Mouse (Mus musculus) macrophage (primary cell): ENCODE results near the gene Krr1. TPM values are rescaled to one million over a fixed set of nuclear protein-coding genes. Genes with fewer than 3 reads are reported as not detected.

Source experiments
- H3K27ac ChIP-seq: fragments of 350-480 bp; formaldehyde crosslinking; 2 replicates; pipeline ENCODE4 v1.9.0; 2021
- H3K36me3 ChIP-seq: fragments of 350-480 bp; formaldehyde crosslinking; 2 replicates; pipeline ENCODE4 v1.9.0; 2021; ENCODE audit errors: inconsistent target
- H3K4me3 ChIP-seq: fragments of 350-480 bp; formaldehyde crosslinking; 2 replicates; pipeline ENCODE4 v1.9.0; 2021; ENCODE audit errors: inconsistent target
- H3K79me2 ChIP-seq: fragments of 350-480 bp; formaldehyde crosslinking; 2 replicates; pipeline ENCODE4 v1.9.0; 2021; ENCODE audit errors: inconsistent target
- WGBS: methylation state at CpG from one replicate; pipeline ENCODE4 v1.1.7; 2026; ENCODE audit warnings: inconsistent platforms; ENCODE audit not compliant: missing documents; 5-methylcytosine and 5-hydroxymethylcytosine counted together
- polyA plus RNA-seq: library from polyadenylated mRNA; stranded (reverse); fragments of 250-400 nt; gene quantifications from 3 replicates; pipeline ENCODE4 v1.2.4, GENCODE M21; 2018; ENCODE audit warnings: inconsistent platforms

The Krr1 gene
- polyA plus RNA-seq, 1 experiment from 2014 or later = 17.3 TPM

DNA sequence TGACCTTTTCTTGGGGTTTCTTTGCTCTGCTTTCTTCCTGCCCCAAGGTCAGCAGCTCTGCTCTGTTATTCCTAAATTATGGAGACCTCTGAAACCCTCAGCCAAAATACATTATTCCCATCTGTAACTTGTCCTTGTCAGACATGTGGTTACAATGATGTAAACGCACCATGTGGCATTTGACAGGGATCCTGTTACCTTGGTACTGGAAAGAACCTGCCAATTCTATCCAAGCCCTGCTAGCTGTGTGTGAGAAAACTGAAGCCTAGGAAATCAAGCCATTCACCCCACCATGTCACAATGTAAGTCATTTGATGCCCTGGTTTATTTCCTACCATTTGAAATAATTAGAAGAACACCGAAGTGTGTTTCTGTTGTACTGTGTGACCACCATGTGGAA, 16.6 kb upstream of the Krr1 start:
- Histone ChIP-seq H3K36me3 (no peaks in the 10 kb centered on the region), H3K4me3 (no peak overlapping the region), H3K79me2 (no peaks in the 10 kb centered on the region), H3K27ac (no peak overlapping the region)
- 80% methylated on average over 2 of the region's 2 CpGs for WGBS

DNA sequence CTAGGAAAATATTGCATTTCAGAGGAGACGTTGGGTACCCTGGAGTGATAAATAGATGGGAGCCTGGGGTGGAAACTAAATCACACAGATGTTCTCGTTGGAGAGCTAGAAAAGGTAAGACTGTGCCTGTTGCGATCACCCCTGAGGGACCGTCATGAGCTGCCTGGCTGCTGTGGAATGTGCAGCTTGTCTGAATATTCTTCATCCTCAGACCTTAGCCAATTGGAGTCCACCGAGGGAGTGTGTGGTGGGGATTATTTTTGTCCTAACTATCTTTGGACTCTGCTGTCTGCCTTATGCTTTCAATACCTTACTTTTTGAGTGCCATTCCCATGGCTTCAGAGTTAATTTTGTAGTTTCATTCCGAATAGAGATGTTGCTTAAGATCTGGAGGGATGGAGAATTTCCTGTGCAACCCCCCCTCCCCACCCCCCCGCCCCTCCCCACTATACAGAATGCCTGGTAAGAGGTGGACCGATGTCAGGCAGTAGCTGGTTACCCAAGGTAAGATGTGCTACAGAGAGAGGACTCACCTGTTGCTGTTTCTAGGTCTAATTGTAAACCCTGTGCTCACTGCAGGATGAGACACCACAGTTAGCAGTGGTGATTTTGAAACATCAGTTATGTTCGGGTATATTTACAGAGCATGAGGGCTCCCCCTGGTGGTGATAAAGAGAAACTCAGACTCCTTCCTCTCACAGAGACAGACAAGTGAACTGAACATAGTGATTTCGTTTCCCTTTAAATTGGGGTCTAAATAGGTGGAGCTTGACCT, 15.0 kb upstream of the Krr1 start:
- Histone ChIP-seq H3K36me3 (no peaks in the 10 kb centered on the region), H3K79me2 (no peaks in the 10 kb centered on the region), H3K27ac (no peak overlapping the region), H3K4me3 (no peak overlapping the region)
- WGBS = 63% methylated on average over 10 of the region's 10 CpGs

DNA sequence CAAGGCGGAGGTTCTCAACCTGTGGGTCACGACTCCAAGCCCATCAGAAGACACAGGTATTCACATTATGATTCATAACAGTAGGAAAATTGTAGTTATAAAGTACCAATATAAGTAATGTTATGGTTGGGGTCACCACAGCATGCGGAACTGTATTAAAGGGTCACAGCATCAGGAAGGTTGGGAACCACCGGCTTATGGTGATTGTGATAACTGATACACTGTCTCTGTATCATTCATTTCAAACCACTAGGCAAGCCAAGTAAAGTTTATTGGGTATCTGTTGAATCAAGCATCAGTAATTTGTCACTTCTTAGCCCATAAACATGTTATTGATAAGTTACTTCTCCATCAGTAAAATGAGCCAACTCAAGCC, 14.4 kb upstream of the Krr1 start:
- H3K79me2 ChIP-seq = no peaks in the 10 kb centered on the region

DNA sequence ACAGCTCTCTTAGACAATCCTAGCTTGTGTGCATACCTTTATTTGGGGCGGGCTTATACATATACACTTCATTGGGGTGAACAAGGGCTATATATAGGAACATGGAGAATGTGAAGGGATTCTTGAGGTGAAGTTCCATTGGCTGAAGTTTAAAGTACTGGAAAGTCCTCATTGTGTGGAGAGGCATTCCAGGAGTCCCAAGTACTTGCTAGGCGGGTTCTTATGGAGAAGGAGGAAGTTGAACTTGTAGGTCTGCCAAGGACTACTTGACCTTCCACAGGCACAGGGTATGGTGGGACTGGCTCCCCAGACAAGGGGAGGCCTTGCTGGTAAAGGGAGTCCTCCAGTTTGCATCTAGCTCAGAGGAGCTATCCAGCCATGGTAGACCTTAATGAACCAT, 13.1 kb upstream of the Krr1 start:
- no peaks in the 10 kb centered on the region for H3K36me3 ChIP-seq
- H3K79me2 ChIP-seq = no peaks in the 10 kb centered on the region
- no peak overlapping the region for H3K4me3 ChIP-seq
- H3K27ac ChIP-seq = no peak overlapping the region
- 55% methylated on average over 2 of the region's 2 CpGs for WGBS

More for the DNA sequence above, 14.4 kb upstream of the Krr1 start:
- Histone ChIP-seq H3K36me3 (no peaks in the 10 kb centered on the region), H3K4me3 (no peak overlapping the region), H3K27ac (no peak overlapping the region)
- 44% methylated on average over 4 of the region's 4 CpGs for WGBS

DNA sequence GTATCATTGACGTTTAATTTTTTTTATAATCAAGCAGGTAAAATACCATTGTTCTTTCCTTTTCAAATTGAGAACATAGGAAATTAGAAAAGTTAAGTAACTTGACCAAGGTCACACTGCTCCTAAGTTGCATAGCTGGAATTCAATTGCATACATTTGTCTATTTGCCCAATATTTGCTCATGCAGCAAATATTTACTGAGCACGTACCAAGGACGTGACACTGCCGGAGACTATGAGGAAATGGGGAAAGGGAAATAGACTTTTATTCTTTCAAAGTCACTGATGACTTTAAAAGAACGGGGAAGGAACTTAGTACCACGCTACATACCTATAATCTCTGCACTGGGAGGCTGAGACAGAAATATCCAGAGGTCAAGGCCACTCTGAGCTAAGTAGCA, 12.0 kb upstream of the Krr1 start:
- Histone ChIP-seq H3K36me3 (no peaks in the 10 kb centered on the region), H3K79me2 (no peaks in the 10 kb centered on the region), H3K27ac (no peak overlapping the region), H3K4me3 (no peak overlapping the region)
- 49% methylated on average over 6 of the region's 6 CpGs for WGBS

DNA sequence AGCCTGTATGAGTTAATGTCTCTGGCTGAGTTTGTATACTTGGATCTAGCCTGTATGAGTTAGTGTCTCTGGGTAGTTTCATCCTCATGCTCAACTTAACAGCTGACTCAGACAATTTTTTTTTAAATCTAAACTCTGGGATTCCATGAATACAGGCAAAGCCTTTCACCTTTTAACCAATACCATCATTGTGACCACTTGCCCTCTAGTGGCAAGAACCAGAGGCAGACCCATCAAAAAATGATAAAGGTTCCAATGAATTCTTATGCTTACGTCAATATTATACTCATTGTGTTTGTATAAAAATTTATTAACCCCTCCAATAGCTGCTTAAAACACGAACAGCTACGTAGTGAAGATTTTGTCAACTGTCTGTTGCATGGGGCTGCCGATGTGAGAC, 6.1 kb upstream of the Krr1 start:
- 70% methylated on average over 4 of the region's 4 CpGs for WGBS
- no peak overlapping the region for H3K4me3 ChIP-seq

DNA sequence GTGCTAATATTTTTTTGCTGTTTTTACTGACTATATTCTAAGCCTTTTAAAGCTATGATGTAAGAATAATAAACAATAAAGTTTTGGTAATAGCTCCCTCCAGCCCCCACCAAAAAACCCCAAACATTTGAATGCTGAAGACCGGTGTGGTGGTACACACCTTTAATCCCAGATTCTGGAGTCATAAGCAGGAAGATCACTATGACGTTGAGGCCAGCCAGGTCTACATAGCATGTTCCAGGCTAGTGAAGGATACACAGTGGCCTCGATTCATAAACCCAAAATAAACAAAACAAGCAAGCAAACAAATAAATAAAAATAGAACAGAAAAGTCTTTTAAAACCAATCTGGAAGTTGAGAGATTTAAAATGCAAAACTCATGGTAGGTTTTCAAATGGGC, 535 bp upstream of the Krr1 start:
- peaks cover 43% of the 10 kb centered on the region for H3K79me2 ChIP-seq
- H3K36me3 ChIP-seq = peaks cover 15% of the 10 kb centered on the region; the same call in 1 of the 2 replicates
- no peak overlapping the region for H3K27ac ChIP-seq
- no peak overlapping the region for H3K4me3 ChIP-seq
- WGBS = 81% methylated on average over 3 of the region's 3 CpGs

More for the DNA sequence above, 6.1 kb upstream of the Krr1 start:
- H3K27ac ChIP-seq = no peak overlapping the region
- H3K36me3 ChIP-seq = no peaks in the 10 kb centered on the region
- H3K79me2 ChIP-seq = no peaks in the 10 kb centered on the region

DNA sequence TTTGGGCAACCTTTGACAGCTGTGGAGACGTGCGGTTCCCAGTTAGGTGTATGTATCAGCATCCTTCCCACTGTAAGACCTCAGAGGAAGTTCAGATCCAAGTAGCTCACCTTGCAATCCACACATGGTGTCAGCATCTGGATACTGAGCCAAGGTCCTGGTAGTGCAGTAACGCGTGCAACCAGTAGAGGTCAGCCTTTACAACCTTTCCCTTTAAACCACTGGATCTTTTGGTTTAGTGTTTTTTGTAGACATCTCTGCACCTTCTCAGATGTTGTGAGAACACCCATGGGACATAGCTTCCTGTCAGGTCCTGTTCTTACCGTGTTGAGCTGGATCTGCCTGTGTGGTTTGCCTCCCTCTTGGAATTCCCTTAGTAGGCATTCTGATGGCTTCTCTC, 5.1 kb downstream of the Krr1 start:
- WGBS = 27% methylated on average over 5 of the region's 5 CpGs
- no peak overlapping the region for H3K4me3 ChIP-seq
- H3K27ac ChIP-seq = no peak overlapping the region
- H3K36me3 ChIP-seq = peaks cover 51% of the 10 kb centered on the region; the same call in 1 of the 2 replicates
- H3K79me2 ChIP-seq = peaks cover 76% of the 10 kb centered on the region

DNA sequence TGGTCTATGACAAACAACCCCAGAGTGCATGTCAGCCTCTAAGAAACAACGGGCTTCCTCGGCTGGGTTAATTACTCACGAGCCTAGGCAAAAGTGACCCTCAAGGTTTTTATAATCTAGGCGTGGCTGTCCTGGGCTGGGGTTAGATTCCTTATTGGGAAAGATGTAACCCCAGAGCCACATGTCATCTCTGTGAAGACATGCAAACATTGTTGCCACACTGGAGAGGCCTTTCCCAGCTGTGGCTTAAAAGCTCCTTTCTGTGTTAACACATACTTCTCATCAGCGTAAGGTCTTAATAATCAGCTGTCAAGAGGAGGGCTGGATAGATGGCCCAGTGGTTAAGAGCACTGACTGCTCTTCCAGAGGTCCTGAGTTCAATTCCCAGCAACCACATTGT, 10.6 kb downstream of the Krr1 start:
- no peak overlapping the region for H3K4me3 ChIP-seq
- H3K27ac ChIP-seq = no peak overlapping the region
- WGBS = 65% methylated on average over 5 of the region's 5 CpGs
- peaks cover 61% of the 10 kb centered on the region for H3K36me3 ChIP-seq
- peaks cover 48% of the 10 kb centered on the region for H3K79me2 ChIP-seq

DNA sequence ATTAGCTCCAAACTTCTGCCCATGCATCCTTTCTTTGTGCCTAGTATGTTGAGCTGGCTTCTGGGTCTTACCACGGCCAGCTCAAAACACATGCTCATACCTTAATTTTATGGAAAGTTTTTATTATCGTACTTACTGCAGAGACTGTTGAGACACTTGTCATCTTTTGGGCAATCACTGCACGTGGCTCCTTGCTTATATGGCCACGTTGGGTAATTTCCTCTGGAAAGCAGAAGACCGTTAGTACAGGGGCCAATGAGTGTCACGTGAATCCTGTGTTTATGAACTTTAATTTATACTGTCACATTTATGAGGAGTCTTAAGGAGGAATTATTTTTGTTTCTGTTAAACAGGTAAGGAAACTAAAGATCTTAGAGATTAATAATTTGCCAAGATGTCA, 14.0 kb downstream of the Krr1 start:
- 11% methylated on average over 6 of the region's 6 CpGs for WGBS
- Histone ChIP-seq H3K4me3 (no peak overlapping the region), H3K27ac (peak overlapping the region; percentile 72), H3K36me3 (peaks cover 65% of the 10 kb centered on the region), H3K79me2 (peaks cover 60% of the 10 kb centered on the region)

DNA sequence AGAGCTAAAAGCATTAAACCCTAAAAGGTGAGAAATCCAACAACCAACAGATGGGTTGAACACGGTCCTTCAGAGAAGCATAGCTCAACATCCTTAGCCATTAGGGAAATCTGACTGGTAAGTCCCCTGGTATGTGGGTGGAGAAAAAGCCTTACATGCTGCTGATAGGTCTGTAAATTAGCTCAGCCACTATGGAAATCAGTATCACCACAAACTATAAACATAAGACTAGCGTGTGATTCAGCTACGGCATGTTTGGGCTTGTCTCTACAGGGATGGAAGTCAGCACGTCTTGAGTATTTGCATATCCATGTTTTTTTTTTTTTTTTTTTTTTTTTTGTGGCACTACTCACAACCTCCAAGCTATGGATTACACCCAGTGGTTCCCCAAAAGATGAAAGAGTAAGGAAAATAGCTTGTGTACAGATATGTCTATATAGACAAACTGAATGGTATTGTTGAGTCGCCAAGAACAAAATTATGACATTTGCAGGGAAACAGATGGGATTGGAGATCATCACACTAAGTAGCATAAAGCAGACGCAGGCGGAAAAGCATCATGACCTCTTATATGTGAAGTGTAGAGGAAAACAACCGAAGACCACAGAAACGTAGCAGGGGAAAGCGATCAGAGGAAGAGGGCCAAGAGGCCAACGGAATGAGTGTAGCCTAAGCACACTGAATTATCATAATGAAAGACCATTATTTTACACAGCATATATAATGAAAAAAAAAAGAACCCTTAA, 23.5 kb downstream of the Krr1 start:
- 0% methylated on average over 10 of the region's 11 CpGs for WGBS
- Histone ChIP-seq H3K4me3 (peak overlapping the region; percentile 66), H3K36me3 (peaks cover 10% of the 10 kb centered on the region; the same call in 1 of the 2 replicates), H3K79me2 (peaks cover 78% of the 10 kb centered on the region), H3K27ac (peak overlapping the region; percentile 95)

DNA sequence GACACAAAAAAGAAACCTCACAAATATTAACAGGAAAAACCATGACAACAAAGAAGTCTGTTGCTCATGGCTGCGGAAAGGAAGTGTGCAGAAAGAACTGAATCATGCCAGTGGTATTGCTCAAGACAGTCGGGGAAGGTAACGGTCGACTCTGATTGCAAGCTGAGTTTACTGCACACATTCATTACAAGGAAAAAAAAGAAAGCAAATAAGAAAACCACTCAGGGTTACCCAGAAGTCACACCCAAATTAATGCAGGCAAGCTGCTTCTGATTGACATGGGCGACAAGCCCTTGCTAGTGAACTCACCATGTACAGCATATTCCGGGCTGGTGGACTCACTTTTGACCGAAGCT, 24.1 kb downstream of the Krr1 start:
- peaks cover 73% of the 10 kb centered on the region for H3K79me2 ChIP-seq
- H3K4me3 ChIP-seq = peak overlapping the region; percentile 66
- H3K36me3 ChIP-seq = peaks cover 4% of the 10 kb centered on the region; the same call in 1 of the 2 replicates
- peak overlapping the region; percentile 95 for H3K27ac ChIP-seq
- 0% methylated on average over 4 of the region's 7 CpGs for WGBS

DNA sequence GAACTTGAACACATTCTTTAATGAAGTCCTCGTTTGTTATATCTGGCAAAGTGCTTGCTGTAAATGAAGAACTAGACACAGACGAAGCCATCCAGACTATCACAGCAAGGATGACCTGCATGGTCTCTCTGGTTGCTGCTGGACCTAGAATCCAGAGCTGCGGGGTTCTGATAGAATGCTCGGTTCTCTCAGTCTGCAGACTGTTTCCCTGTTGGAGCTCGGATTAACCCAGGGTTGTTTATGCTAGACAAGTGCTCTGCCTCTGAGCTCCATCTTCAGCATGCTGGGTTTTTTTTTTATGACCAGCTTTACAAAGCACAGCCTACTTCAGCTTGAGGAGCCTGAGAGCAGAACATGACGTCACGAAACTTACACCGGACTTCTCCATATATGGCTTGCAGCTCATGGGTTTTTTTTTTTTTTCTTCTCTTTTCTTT, 24.5 kb downstream of the Krr1 start:
- Histone ChIP-seq H3K27ac (peak overlapping the region; percentile 95), H3K4me3 (peak overlapping the region; percentile 66), H3K79me2 (peaks cover 69% of the 10 kb centered on the region), H3K36me3 (0 out of 2 replicates have a peak, but pooled peaks cover 3% of the 10 kb centered on the region)
- WGBS = 1% methylated on average over 8 of the region's 8 CpGs

DNA sequence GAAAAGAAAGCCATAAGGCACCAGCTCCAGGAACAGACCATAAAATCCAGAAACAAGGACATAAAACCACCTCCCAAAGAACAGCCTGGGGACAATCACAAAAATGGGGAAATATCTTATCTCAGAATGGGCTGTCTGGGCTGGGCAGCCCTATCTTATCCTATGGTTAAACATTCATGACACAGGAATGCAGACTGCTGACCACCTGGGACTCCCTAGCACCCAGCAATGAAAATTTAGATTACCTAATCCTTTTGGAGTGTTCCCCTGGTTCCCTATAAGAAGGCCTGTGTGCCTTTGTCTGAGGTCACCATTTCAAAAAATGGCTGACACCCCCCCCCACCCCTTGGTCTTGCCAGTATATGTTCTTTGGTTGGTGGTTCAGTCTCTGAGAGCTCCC, 25.2 kb downstream of the Krr1 start:
- peaks cover 61% of the 10 kb centered on the region for H3K79me2 ChIP-seq
- peak overlapping the region; percentile 95 for H3K27ac ChIP-seq
- no peaks in the 10 kb centered on the region for H3K36me3 ChIP-seq
- no peak overlapping the region for H3K4me3 ChIP-seq

DNA sequence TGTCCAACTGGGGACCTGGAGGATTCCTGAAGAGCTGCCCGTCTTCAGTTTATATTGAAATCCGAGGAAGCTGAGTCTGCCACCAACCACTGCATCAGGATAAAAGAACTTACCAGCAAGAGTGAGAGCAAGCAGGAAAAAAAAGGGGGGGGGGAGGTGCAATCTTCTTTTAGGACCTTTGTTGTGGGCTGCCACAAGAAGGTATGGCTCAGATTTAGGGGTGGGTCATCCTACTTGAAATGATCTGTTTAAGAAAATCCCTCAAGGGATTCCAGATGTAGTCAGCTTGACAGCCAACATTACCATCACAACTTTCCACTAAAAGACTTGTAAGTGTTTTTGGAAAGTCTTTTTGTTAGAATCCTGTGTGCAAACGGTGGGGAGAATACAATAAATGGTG, 27.3 kb downstream of the Krr1 start:
- 69% methylated on average over 3 of the region's 3 CpGs for WGBS
- H3K36me3 ChIP-seq = no peaks in the 10 kb centered on the region
- H3K79me2 ChIP-seq = peaks cover 40% of the 10 kb centered on the region
- H3K27ac ChIP-seq = peak overlapping the region; percentile 74
- no peak overlapping the region for H3K4me3 ChIP-seq
